Mouse (Mus musculus) CH12.LX (cell line): ENCODE data around the gene Mrps18b.

Source experiments
- HCFC1 ChIP-seq: IDR thresholded peaks from 2 replicates; pipeline ENCODE4 v1.6.1; 2012; ENCODE audit warnings: low read depth, mild to moderate bottlenecking, inconsistent platforms, low read length, improper control_type of control experiment
- NELFE ChIP-seq: IDR thresholded peaks from 2 replicates; pipeline ENCODE4 v1.6.1; 2011; ENCODE audit warnings: low read depth, low read length, improper control_type of control experiment
- PAX5 ChIP-seq: IDR thresholded peaks from 2 replicates; pipeline ENCODE4 v1.6.1; 2012; ENCODE audit warnings: low read length, inconsistent platforms, mixed read lengths

GRCm38 (mm10) chr17:35917143-35917462 lies 914 bp upstream of the Mrps18b start:
- no peak for TF ChIP-seq NELFE
- no peak for TF ChIP-seq PAX5
- TF ChIP-seq HCFC1, result no peak
